Mouse (Mus musculus) kidney, embryonic 16.5 days (tissue): ENCODE measurements around the gene 5330417C22Rik. TPM values are rescaled to one million over a fixed set of nuclear protein-coding genes. Genes with fewer than 3 reads are reported as not detected.
A peak's percentile ranks its signal among the peaks of the same experiment; 100 is the strongest.

Experiments used
- ATAC-seq: fragments of 200-750 bp; cut with Nextera tagmentation; 2 replicates; pipeline ENCODE4 v1.8.0; 2017; ENCODE audit warnings: moderate TSS enrichment; ENCODE audit not compliant: low FRiP score, low TSS enrichment
- H3K27ac ChIP-seq: fragments of 300-500 bp; sonication (generic); 2 replicates; pipeline ENCODE4 v1.5.1; 2014; ENCODE audit warnings: low read length
- H3K27me3 ChIP-seq: fragments of 300-500 bp; sonication (generic); 2 replicates; pipeline ENCODE4 v1.6.1; 2014; ENCODE audit warnings: low read length, control low read depth, mixed read lengths; ENCODE audit not compliant: insufficient read depth
- H3K36me3 ChIP-seq: fragments of 300-500 bp; sonication (generic); 2 replicates; pipeline ENCODE4 v1.6.1; 2014; ENCODE audit warnings: low read length, control low read depth, mixed read lengths; ENCODE audit not compliant: insufficient read depth
- H3K4me1 ChIP-seq: fragments of 300-500 bp; sonication (generic); 2 replicates; pipeline ENCODE4 v1.6.1; 2014; ENCODE audit warnings: low read length, control low read depth, mixed read lengths; ENCODE audit not compliant: insufficient read depth
- H3K4me2 ChIP-seq: fragments of 300-500 bp; sonication (generic); replicated peaks from 2 replicates; pipeline ENCODE4 v1.6.1; 2014; ENCODE audit warnings: low read depth, low read length
- H3K4me3 ChIP-seq: fragments of 300-500 bp; sonication (generic); 2 replicates; pipeline ENCODE4 v1.5.1; 2014; ENCODE audit warnings: mild to moderate bottlenecking, low read length
- H3K9ac ChIP-seq: fragments of 300-500 bp; sonication (generic); replicated peaks from 2 replicates; pipeline ENCODE4 v1.6.1; 2014; ENCODE audit warnings: low read length
- H3K9me3 ChIP-seq: fragments of 300-500 bp; sonication (generic); 2 replicates; pipeline ENCODE4 v1.6.1; 2016; ENCODE audit warnings: low read length, control low read depth
- WGBS: fragments of 180-500 bp; shearing (Covaris S2); extraction: QIAGEN DNeasy Blood & Tissue Kit; methylation state at CpG from one replicate; pipeline ENCODE4 v1.1.7; 2014; 5-methylcytosine and 5-hydroxymethylcytosine counted together
- polyA plus RNA-seq: library from polyadenylated mRNA; unstranded; fragments of >200 nt; fragmentation: Nextera tagmentation; extraction: Ambion mirVana; gene quantifications from 2 replicates; pipeline ENCODE4 v1.2.1, GENCODE M21; 2015

The 5330417C22Rik gene
- polyA plus RNA-seq, 1 experiment from 2014 or later, result 1.4 TPM

DNA sequence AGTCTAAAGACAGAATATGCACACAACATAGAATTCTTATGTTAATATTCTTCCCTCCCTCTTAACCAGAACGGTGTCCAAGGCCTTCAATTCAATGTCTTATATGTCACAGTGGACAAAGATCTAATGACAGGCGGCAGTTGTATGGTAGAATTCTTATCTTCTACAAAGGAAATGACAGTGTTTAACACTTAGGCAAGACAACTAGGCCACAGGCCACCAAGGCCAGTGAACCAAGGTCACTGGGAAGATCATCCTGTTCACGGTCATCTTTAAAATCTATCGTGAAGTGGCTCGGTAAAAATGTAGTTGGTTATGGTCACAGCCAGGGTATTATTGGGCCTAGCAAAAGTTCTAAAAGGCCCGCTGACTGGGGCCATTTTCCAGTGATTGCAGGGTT is 2.4 kb downstream of the 5330417C22Rik start, which contains the start of gene 1700013F07Rik:
TSS of gene 1700013F07Rik (plus strand) at position 200 of the 400 bp plus-strand sequence.
- no peak within 1 kb of the TSS for H3K27ac ChIP-seq
- no peak within 1 kb of the TSS for H3K4me2 ChIP-seq
- peaks cover 19% of the 10 kb centered on the region for H3K27me3 ChIP-seq
- no peak within 1 kb of the TSS for H3K9ac ChIP-seq
- H3K4me3 ChIP-seq, result no peak within 1 kb of the TSS
- H3K9me3 ChIP-seq, result no peaks in the 10 kb centered on the region
- no peak for ATAC-seq
- WGBS, result 93% methylated on average over 6 of the region's 6 CpGs
- peaks cover 12% of the 10 kb centered on the region; the same call in 1 of the 2 replicates for H3K4me1 ChIP-seq
- H3K36me3 ChIP-seq, result no peaks in the 10 kb centered on the region

DNA sequence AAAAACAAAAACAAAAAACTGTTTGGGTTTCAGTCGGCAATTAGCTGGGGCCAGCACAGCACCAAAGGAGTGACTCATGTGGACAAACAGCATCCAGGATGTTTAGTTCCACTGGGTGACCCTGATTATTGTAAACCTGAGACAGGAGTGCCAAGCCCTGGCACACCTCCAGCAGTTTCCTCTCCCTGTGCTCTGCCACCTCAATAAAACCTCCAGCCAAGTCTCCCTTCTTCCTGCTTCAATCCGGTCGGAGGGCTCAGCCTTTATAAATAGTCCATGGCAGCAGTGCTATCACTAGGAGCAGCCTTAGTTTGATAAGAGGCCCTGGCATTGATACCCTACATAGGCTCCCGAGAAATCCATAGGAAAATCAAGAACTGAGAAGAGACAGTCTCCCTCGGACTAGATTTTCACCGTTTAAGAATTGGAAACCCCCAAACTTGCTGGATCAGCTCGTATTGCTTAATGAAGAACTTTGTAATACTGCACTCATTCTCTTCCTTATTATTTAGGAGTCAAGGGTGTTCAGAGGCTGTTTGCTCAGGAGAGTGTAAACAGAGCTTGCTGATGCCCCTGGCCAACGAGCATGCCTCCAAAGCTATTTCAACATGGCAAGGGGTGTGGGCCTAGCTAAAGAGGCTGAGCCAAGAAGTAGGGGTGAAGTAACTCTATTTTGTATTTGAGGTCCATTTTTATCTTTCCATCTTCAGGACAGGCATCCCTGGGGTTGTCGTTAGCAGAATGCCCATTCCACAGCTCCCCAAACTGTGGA is 3.0 kb downstream of the 5330417C22Rik start:
- Histone ChIP-seq H3K27me3 (peaks cover 19% of the 10 kb centered on the region), H3K4me1 (peaks cover 12% of the 10 kb centered on the region; the same call in 1 of the 2 replicates), H3K4me3 (no peak overlapping the region), H3K36me3 (no peaks in the 10 kb centered on the region), H3K9ac (no peak overlapping the region), H3K9me3 (peaks cover 4% of the 10 kb centered on the region; the same call in 1 of the 2 replicates), H3K4me2 (no peak overlapping the region), H3K27ac (no peak overlapping the region)
- ATAC-seq, result no peak
- WGBS, result 61% methylated on average over 9 of the region's 9 CpGs

DNA sequence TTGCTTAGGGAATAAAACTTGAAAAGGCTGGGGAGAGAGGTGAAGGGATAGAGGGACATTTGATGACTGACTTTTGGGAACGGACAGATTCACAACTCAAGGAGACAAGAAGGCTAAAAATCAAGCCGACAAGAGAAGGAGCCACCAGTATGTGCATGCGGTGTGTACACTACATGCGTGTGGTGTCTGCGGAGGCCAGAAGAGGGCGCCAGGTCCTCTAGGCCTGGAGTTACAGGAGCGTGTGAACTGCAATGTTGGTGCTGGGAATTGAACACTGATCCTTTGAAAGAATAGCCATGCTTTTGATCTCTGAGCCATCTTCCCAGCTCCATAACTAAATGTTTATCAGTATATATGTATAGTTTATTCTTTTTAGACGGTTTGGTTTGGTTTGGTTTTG is 7.8 kb downstream of the 5330417C22Rik start:
- Histone ChIP-seq H3K9ac (no peak overlapping the region), H3K4me1 (0 out of 2 replicates have a peak, but pooled peaks cover 3% of the 10 kb centered on the region), H3K27ac (no peak overlapping the region), H3K27me3 (no peaks in the 10 kb centered on the region), H3K36me3 (no peaks in the 10 kb centered on the region), H3K4me2 (no peak overlapping the region), H3K4me3 (no peak overlapping the region), H3K9me3 (peaks cover 4% of the 10 kb centered on the region; the same call in 1 of the 2 replicates)
- ATAC-seq, result no peak
- WGBS, result 94% methylated on average over 8 of the region's 8 CpGs

DNA sequence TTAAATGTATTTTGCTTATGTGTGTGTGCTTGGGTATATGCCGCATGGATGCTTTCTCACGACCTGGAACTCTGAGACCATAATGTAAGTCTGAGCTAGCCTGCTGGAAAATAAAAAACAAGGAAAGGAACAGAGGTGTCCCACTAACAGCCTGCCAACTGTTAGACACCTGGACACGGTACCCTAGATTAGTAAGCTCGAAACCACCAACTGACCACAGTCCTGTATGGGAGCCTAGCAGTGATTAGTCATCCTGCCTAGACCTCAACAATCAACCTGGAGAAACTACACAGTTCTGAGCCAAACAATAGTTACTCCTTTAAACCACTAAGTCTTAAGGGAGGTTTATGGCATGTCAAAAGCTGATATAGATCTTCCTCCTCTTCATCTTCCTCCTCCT is 12.9 kb downstream of the 5330417C22Rik start:
- Histone ChIP-seq H3K4me3 (no peak overlapping the region), H3K4me1 (no peaks in the 10 kb centered on the region), H3K9me3 (peaks cover 1% of the 10 kb centered on the region; the same call in 1 of the 2 replicates), H3K9ac (no peak overlapping the region), H3K27me3 (no peaks in the 10 kb centered on the region), H3K36me3 (no peaks in the 10 kb centered on the region), H3K27ac (no peak overlapping the region), H3K4me2 (no peak overlapping the region)
- ATAC-seq, result no peak
- 85% methylated on average over 4 of the region's 4 CpGs for WGBS

DNA sequence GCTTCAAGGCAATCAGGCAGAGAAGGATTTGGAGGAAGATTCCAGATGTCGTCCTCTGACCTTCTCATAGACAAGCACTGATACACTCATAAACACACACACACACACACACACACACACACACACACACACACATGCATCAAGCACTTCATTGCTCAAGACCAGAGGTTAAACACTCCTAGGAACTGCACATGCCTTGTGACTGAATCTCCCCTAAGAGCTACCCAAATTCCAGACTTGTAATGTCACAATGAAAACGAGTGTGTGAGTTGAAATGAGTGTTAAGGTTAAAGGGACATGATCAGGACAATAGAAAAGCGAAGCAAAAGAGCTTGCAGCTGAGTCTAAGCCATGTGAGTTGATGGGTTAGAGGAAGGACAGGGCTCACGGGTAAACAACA is 18.1 kb downstream of the 5330417C22Rik start:
- Histone ChIP-seq H3K27me3 (no peaks in the 10 kb centered on the region), H3K36me3 (no peaks in the 10 kb centered on the region), H3K4me3 (no peak overlapping the region), H3K27ac (no peak overlapping the region), H3K4me1 (no peaks in the 10 kb centered on the region), H3K9me3 (no peaks in the 10 kb centered on the region), H3K9ac (no peak overlapping the region), H3K4me2 (no peak overlapping the region)
- ATAC-seq, result no peak
- 58% methylated on average over 4 of the region's 4 CpGs for WGBS

DNA sequence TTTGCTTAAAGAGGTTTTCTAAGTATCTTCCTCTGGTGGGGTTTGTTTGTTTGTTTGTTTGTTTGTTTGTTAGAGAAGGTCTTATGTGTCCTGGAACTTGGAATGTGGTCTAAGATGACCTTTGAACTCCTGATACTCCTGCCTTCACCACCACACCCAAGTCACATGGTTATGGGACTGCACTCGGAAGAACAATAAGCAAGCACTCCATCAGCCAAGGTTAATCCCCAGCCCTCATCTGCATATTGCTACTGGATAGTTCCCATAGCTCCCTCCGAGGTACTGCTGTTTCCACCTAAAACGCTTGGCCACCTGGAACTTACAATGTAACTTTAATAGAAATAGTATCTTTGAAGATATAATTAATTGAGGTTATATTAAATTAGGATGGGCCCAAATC is 22.9 kb downstream of the 5330417C22Rik start:
- ATAC-seq, result no peak
- Histone ChIP-seq H3K4me3 (no peak overlapping the region), H3K4me1 (peaks cover 4% of the 10 kb centered on the region), H3K27ac (no peak overlapping the region), H3K9me3 (no peaks in the 10 kb centered on the region), H3K36me3 (no peaks in the 10 kb centered on the region), H3K4me2 (no peak overlapping the region), H3K9ac (no peak overlapping the region), H3K27me3 (no peaks in the 10 kb centered on the region)
- WGBS, result 80% methylated on average over 3 of the region's 3 CpGs

DNA sequence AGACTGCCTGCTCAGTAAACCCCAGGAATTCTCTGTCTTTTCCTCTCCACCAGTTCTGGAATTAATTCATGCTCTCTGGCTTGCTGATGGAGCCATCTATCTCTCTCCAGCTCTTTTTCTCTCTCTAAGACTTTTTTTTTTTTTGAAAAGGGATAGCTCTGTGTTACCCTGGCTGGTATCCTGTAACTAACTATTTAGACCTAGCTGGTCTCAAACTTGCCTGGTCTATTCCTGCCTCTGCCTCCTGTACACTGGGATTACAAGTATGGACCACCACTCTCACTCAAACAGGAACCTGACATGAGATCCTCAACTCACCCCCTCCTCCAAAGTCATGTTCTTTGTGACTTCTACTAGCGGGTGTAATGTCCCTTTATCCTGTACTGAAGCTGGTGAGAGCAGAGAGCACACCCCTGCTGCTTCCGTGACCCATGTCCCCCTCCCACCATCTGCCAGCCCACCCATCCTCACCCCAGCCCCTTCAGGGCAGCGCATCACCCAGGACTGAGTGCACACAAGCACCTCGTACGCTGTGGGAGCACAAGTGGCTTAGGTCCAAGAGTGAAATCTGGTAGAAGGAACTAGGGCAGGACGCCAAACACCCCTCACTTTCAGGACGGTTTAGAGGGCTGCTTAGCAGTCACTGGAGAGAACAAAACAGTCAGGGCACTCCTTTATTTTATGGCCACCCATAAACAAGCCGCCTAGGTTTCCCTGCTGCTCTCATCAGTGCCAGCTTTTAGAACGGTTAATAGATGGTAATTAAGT is 25.4 kb downstream of the 5330417C22Rik start:
- Histone ChIP-seq H3K9ac (no peak overlapping the region), H3K9me3 (no peaks in the 10 kb centered on the region), H3K4me1 (peaks cover 4% of the 10 kb centered on the region), H3K4me3 (no peak overlapping the region), H3K27me3 (no peaks in the 10 kb centered on the region), H3K27ac (no peak overlapping the region), H3K4me2 (0 out of 2 replicates have a peak overlapping the region, but pooled peaks have one; percentile 12), H3K36me3 (no peaks in the 10 kb centered on the region)
- 9% methylated on average over 9 of the region's 9 CpGs for WGBS
- no peak for ATAC-seq

DNA sequence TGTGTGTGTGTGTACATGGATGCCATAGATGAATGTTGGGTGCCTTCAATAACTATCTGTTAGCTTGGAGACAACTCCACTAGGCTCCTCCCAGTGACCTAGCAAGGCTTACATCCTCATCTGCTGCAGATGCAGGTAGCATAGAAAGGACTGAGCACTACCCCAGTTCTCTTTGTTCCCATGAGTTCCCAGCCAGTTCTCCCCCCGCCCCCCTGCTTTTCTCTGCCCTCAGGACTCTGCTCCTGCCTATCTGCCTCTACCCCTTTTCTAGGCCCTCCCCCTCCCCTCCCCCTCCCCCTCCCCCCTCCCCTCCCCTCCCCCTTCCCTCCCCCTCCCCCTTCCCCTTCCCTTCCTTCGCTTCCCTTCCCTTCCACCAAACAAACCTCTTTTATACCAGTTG is 26.2 kb downstream of the 5330417C22Rik start:
- Histone ChIP-seq H3K4me2 (no peak overlapping the region), H3K36me3 (no peaks in the 10 kb centered on the region), H3K27ac (no peak overlapping the region), H3K9me3 (no peaks in the 10 kb centered on the region), H3K4me3 (no peak overlapping the region), H3K9ac (no peak overlapping the region), H3K27me3 (no peaks in the 10 kb centered on the region), H3K4me1 (peaks cover 4% of the 10 kb centered on the region)
- ATAC-seq, result no peak
- 68% methylated on average over 2 of the region's 2 CpGs for WGBS

DNA sequence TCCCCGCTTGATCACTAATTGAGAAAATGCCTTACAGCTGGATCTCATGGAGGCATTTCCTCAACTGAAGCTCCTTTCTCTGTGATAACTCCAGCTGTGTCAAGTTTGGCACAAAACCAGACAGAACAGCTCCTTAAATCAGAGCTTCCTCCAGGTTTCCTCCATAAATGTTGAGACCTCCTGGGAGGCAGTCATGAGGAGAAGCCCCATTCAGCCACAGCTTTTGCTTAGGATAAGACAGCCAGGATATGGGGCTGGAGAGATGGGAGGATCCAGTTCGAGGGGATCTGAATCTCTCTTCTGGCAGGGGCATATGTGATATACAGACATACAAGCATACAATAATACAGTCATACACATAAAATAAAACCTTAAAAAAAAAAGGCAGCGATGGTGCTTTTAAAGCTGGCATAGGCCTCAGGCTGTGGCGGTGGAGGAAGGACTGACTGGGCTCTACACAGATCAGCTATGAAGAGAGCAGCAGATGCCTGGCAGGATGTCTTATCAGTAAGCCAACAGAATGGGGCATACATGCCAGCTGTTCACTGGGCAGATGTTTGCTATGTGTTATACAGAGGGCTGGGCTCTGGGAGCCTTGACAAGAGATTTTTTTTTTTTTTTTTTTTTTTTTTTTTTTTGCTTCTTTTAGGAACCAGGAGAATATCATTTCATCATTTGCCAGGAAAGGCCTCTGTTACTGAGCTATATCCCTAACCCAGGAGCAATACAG is 27.4 kb downstream of the 5330417C22Rik start:
- H3K9ac ChIP-seq, result no peak overlapping the region
- no peak overlapping the region for H3K27ac ChIP-seq
- H3K36me3 ChIP-seq, result no peaks in the 10 kb centered on the region
- no peak for ATAC-seq
- H3K4me2 ChIP-seq, result no peak overlapping the region
- WGBS, result 57% methylated on average over 4 of the region's 4 CpGs
- no peaks in the 10 kb centered on the region for H3K9me3 ChIP-seq
- no peaks in the 10 kb centered on the region for H3K27me3 ChIP-seq
- no peak overlapping the region for H3K4me3 ChIP-seq
- H3K4me1 ChIP-seq, result peaks cover 9% of the 10 kb centered on the region
